Mouse (Mus musculus): ENCODE results near the gene Mlh3.

GRCm38 (mm10) chr12:85292906-85293305 lies 22.5 kb upstream of the Mlh3 start:
- TF ChIP-seq CTCF (IDR thresholded peaks at IDR 0.05; ENCODE audit: low read depth, low read length), result no peak
- no peak for TF ChIP-seq EP300 (IDR thresholded peaks at IDR 0.05; ENCODE audit: insufficient read depth, low read depth, low read length)
